Mouse (Mus musculus): ENCODE data around the gene Dock3.

GRCm38 (mm10) chr9:106908715-106909114 lies 323.0 kb downstream of the Dock3 start:
- TF ChIP-seq POLR2A (IDR thresholded peaks at IDR 0.05; ENCODE audit: low read depth, low read length), result no peak
- TF ChIP-seq CTCF (conservative IDR thresholded peaks at IDR 0.05; ENCODE audit: insufficient read depth, insufficient read length, low read depth, low read length), result no peak
